Mouse (Mus musculus) kidney, postnatal 4 days (tissue): Measurements from ENCODE around the gene Afg3l1.
"Not testable (repeated sequence)": the region's sequence is repeated elsewhere in the genome, so short reads cannot be mapped to it uniquely, and the experiment has no call there.

ENCODE experiments used
- DNase-seq, 2 experiments: peaks; one replicate each; pipeline ENCODE4 v3.0.0; 2021; ENCODE audit warnings: mixed read lengths in 2 of 2

Gene Afg3l1

DNA sequence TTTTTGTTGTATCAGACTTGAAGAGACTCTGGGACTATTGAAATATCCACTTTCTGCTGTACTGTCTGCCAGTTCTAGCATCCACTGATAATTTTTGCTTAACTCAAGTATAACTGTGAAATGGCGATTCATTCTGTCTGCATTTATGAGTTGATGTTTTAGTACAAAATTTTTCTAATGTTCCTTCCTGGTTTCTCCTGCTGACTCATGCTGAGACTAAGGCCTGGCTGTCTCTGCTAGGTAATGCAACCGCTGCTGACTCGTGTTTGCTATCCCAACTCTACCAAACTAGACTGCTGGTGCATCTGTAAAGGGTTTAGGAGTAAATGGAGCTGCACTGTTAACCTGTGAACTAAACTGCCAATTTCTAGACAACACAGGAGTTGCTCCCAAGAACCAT, 10.2 kb upstream of the Afg3l1 start:
- no peak for DNase-seq

DNA sequence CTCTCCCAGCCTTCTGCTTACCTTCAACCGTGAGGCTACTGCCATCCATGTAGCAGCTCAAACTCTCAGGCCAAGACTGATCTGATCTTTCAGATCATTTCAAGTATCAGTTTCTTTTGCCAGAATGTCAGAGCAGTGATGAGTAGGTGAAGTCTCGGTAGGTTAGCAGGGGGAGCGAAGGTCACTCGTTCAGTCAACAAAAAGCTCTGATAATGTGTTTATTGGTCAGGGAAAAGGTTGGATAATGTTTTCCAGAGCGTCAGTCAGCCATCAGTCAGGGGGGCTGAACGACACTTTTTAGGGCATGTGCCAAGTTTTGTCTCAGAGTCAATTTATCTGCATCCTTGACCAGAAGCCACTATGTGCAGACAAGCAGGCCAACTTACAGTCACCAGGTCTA, 4.7 kb upstream of the Afg3l1 start:
- not testable (repeated sequence) for DNase-seq

DNA sequence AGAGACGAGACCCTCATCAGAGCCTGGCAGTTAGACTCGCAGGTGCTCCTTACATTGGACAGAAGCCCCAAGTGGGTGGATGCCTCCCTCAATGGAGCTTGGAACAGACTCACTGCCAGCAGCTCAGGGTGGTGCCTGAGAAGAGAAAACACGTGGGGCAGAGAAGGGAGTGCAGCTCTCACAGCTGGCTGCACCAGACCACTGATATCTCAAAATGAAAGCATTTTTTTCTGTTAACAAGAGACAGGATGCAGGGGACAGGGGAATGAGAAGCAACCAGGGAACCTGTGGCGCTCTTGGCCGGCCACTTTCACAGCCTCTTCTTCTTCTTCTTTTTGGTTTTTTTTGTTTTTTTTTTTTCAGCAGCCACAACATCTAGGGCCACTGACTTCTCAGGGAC, 3.2 kb upstream of the Afg3l1 start:
- DNase-seq, result not testable (repeated sequence)

DNA sequence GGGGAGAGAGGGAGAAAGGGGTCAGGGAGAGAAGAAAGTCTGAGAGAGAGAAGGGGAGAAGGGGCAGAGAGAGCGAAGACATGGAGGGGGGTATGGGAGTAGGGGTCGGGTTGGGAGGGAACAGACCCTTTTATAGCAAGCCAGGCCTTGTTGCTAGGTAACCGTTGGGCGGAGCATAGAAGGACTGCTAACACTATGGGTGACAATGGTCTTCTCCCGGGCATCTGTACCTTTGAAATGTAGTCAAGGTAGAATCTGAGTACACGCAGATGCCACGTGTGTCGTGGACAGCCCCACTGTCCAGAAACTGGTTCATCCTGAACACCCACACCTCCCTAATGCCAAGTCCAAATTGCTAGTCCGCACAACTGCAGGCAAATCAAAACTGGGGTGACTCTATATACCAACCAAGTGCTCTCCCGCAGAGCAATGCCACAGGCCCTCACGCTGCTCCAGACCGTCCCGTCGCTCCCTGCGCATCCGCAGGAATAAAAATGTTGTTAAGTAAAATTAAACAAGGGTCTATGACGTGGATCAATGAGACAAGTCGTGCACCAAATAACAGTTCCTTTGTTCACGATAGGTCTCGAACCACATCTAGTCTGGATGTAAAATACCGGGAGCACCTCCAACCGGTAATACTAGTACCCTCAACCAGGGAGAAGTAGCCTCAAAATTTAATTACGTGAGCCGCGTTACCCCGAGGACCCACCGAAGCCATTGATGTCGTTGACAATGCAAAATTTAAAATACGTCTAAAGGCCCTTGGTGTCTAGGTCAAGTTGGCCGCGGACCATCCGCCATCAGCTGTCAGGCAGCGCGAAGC, 579 bp upstream of the Afg3l1 start:
- peak; percentile 10 to 12 for DNase-seq

DNA sequence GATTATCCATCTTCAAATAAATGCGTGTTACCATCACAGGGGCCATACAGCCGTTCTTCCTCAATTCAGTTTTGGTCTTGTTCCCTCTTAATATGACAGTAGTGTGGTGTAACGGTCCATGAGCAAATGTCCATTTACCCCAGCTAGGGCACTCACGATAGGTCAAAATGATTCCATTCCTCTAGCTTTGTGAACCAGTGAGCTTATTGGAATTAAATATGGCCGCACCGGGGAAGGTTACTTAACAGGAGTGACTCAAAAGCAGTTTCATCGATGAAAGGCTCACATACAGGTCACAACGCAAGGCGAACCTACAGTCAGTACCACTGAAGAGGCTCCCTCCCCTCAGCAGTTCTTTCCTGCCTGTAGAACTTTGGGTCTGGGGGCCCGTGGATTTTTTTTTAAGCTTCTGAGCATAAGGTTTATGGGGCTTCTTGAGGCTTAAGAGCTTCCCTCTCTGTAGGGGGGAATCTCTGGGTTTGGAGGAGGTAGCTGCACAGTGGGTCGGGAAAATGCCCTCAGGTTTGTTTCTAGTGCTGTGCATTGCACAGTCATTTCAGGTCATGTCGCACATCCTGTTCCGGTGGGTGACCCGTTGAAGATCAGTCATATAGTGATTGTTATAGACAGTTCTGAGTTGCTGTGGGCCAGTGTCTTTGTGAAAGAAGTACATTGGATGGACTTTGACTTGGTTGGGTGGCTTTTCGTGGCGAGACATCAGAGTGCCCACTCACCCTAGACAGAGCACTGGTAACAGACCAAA, 934 bp downstream of the Afg3l1 start:
- peak in 1 of 2 experiments; percentile 18 for DNase-seq

DNA sequence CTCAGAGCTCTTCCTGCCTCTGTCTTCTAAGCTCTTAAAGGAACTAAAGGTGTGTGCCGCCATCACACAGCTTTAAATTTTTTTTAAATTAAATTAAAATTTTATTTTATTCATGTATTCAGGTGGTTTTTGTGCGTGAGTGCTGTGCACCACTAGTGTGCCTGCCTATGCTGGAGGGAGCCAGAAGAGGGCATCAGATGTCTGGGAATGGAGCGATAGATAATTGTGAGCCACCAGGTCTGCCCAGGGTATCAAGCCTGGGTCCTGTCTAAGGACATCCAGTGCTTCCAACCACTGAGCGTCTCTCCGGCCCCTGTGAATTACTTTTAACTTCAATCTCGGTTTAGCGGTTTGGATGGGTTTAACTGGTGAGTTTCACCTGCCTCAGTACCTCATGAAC, 4.9 kb downstream of the Afg3l1 start:
- DNase-seq, result peak in 1 of 2 experiments; percentile 32

DNA sequence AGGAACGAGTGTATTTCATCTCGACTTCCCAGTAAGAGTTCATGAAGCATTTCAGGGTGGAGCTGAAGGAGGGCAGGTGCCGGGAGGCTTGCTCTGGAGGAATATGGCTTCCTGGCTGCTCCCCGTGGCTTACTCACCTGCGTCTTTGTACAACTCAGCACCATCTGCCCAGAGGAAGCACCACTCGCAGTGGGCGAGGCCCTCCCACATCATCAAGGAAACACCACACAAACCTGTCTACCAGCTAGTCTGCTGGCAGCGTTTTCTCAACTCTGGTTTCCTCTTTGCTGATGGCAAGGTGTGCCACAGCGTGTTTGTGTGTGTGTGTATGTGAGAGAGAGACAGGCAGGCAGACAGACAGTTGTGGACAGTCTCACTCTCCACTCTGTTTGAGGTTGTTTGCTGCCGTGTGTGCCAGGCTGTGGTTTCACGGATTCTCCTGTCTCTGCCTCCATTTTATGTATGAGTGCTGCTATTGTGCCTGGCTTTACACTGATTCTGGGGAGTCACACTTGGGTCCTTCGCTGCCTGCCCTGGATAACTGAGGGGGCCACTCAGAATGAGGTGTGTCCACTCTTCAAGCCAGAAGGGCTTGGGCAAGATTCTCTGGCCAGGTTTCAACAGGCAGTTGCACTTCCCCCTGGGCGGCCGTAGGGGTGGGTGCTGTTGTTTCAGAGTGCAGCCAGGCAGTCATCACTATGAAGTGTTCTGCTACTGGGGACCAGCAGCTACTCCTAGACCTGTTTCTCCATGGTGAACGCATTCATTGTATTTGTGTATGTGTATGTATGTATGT, 13.8 kb downstream of the Afg3l1 start:
- DNase-seq, result no peak

DNA sequence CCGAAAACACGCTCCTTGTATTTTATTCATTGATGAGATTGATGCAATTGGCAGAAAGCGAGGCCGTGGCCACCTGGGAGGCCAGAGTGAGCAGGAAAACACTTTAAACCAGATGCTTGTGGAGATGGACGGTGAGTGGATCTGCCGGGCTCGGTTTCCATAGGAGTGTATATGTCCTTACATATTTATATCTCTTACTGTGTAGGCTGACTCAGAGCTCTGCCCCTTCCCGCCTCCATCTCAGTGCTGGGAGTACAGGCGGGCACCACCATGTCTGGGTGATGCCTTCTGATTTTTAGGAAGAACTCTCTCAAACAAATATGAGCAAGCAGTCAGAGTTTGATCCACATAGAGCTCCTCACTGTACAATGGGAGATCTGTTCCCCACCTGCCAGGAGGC, 15.2 kb downstream of the Afg3l1 start:
- DNase-seq, result no peak

DNA sequence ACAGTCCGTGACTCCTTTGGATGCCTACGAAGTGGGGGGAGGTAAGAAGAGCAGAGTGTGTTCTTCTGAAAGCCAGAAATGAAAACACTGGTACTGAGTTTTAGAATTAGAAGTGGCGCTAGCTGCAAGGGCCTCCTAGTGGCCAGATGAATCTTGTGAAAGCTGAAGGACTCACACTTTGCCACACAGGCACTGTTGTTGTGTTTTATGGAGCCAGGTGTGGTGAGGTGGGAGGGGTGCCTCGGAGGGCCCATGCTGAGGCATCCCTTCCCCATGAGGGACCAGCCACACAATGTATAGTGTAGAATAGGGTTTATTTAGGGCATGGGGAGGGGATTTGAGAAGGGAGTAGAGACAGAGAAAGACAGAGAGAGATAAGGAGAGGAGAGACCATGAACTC, 20.0 kb downstream of the Afg3l1 start:
- DNase-seq, result no peak

DNA sequence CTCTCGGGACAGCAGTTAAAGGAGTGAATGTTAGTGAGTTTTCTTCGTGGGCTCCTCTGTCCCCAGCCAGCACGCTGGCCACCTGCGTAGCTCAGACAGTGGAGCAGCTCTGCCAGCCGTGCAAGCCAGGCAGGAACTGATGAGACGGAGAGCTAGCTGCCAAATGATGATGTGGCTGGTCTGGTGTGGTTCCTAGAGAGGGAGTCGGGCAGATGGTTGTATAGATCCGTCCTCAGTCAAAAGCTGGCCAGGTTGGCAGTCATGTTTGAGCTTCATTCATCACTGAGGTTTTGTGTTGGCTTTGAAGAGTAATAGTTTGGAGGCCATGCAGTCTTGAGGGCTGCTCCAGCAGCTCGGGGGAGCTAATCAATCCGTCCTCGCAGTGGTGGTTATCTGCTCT, 21.3 kb downstream of the Afg3l1 start:
- DNase-seq, result no peak

DNA sequence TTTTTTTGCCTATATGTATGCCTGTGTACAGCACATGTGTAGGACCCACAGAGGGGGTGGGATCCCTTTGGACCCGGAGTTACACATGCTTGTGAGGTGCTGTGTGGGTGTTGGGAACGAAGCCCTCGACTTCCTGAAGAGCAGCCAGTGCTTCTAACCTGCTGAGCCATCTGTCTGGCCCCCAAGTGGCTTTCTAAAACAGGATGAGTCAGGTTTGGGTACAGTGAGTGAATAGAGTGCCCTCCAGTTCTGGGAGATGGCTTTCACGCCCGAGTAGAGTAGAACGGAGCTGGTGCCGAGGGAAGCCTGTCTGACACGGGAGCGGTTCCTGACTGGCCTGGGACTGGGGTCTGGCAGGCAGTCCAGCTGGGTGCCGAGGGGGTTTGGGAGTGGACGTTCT, 21.9 kb downstream of the Afg3l1 start:
- DNase-seq, result no peak

DNA sequence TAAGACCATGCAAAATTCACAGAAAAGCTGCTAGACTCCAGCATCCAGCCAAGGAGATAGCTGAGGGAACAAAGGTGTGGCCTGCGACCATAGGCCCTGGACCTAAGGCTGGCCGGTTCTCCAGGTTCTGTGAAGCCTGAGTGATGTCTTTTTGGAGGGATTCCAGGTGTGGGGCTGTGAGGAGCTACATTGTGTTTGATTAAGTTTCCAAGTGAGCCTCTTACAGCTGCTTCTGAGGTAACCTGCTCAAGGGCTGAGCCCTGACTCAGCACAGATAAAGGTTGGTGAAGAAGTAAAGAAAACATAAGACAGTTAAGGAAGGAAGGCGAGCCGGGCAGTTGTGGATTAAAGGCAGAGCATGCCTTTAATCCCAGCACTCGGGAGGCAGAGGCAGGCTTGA, 24.5 kb downstream of the Afg3l1 start:
- no peak for DNase-seq

DNA sequence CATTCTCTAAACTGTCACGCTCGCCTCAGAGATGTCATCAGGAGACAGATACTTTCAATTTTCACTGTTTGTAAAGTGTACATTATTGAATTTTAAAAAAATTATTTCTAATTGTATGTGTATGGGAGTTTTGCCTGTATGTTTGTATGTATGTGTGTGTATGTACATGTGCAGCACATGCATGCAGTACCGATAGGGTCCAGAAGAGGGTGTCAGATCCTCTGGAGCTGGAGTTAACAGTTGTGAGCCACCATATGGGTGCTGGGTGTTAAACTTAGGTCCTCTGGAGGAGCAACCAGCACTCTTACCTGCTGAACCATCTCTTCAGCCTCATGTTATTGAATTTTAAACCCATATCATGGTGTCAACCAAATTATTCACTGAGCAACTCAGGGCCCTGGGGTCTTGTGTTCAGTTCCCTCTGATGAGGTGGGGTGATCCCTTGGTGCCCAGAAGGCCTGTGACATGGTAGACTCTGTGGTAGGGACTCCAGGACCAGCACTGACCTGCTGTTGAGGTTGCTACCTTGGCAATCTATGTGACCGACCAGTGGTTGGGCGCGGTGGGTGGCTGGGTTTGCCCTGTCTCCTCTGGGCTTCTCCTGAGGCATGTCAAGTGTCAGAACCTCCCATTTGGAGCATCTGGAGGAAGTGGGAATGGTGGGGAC, 26.2 kb downstream of the Afg3l1 start:
- DNase-seq, result no peak

DNA sequence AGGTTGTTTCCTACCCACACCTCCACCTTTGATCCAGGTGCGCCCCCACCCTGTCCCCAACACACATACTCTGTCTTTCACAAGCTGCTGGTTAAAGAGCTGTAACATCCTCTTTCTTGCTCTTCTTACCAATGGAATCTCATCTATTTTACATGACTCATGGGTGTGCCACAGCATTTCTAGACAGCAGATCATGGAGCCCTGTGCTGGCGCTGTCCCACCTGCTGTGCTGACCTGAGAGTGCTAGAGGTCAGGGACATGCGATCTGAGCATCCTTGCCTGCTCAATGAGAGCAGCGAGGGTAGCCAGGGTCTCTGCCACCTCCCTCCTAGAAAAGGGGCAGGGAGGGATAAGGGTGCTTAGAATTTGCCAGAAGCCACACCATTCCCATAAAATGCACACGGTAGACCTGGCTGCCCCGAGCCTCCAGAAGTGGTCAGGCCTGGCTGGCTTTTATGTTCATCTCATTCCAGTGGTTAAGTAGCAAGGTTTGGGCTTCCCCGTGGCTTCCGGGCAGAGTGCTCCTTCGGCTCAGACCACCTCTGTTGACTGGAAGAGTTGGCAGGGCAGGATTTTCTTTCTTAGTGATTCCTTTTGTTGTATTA, 27.0 kb downstream of the Afg3l1 start:
- DNase-seq, result peak in 1 of 2 experiments; percentile 40

DNA sequence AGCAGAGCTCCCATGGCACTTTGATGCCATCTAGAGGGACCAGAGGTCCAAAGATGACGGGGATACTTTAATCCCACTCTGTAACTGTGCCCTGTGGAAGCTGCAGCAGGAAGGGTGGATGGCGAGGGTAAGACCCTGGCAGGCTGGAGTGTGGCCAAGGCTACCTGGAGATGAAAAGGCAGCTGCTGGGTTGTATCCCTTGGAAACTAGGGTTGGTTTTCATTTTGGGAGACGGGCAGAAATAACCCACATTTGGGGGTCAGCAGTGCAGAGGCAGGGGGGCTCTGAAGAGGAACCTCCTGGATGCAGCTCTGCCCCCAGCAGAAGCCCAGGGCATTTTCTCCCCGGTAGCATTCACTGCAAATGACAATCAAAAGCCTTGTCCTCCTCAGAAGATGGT, 27.6 kb downstream of the Afg3l1 start:
- DNase-seq, result no peak

DNA sequence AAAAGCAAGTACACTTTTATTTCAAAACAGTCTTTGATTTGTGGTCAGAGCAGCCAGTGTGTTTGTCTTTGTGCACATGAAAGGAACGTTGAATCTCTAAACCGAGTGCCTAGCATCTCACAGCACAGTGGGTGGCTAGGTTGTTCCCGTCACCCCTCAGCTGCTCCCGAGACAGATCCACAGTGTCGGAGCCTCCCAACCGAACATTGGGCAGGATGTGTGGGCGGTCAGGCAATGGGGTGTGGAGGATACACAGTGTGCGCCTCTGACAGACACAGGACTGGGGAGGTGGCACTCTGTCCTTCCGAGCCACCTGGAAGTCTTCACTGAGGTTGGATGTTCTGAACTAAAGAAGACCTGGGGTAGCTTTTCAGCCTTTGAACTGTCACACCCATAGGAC, 28.0 kb downstream of the Afg3l1 start:
- no peak for DNase-seq

DNA sequence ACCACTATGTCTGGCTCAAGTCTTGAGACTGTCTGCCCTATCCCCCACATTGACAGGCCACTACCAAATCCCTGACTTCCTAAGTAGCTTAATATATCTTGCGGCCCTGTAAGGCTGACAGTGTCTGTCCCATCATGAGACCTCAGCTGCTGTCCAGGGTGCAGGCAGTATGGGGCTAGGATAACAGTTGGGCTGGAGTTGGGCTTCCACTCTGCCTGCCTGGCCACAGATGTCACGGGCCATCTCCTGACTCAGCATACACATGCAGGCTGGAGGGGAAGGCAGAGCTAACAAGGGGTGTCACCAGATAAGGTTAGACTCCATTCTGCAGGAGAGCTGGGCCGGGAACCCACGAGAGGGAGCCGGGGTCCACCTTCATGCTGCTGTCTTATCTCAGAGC, 29.4 kb downstream of the Afg3l1 start:
- no peak for DNase-seq

DNA sequence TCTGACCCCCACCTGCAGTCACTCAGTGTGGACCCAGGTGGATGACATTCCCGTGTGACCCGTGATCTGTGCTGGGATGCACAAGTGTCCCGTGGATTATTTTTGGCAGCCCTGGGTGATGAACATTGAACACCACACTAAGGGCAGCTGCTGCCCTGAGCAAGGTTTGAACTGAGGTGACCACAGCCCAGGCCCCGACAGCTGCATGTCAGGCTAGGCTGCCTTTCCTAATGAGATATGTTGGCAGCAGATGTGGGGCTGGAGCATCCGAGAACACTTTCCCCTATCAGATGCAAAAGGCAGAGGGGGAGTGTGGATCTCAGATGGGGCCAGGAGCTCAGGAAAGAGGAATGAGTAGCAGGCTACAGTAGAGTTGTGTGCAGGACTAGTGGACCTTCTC, 33.1 kb downstream of the Afg3l1 start:
- DNase-seq, result no peak

DNA sequence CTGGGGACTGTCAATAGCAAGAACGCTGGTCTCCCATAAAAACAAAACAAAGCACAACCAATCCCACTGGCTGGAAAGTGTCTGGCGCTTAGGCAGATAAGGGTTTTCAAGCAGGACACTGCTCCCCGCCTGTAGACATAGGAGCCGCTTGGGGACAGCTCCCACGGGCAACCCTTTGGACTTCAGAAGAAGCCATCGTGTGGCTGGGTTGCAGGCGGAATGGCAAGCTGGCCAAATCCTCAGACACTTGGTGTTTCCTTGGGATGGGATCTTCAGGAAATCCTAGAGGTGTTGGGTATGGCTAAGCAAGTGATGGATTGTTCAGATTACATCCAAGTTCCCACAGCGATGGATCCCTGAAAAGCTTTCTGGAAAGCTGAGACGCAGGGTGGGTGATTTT, 36.4 kb downstream of the Afg3l1 start:
- no peak for DNase-seq

DNA sequence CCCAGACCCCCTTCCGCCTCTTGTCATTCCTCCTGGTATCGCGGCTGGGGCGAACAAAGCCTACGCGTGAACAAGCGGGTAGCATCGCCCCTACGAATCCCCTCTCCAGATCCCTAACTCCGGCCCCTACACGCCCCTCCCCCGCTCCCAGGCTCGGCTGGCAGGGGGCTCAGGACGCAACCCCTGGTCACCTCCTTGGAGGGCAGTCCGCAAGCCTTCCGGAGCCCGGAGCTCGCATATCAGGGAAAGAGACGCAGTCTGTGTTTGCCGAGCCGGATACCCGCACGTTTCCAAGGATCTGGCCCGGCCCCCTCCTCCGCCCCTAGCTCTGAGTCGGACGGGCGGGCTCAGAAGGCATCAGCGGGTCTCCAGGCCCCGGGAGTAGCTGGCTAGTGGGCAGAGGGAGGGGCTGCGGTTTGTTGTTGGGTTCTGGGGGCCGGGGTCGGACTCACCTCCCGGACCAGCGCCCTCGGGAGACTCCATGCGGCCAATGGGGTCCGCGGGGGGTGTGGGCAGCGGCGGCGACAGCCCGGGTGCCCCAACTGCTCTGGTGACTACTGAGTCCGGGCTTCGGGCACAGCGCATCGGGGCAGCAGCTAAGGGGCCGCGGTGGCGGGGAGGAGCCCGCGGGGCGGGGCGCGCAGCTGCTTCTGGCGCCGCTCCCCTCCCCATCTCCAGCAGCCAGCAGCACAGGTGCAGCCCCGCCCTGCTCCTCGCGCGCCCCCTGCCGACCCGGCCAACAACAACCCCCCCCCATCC, 37.3 kb downstream of the Afg3l1 start, which contains the start of gene Dbndd1:
Dbndd1 (minus strand) TSS at position 683 of the 759 bp plus-strand sequence.
- DNase-seq, result peak; percentile 69 to 75

DNA sequence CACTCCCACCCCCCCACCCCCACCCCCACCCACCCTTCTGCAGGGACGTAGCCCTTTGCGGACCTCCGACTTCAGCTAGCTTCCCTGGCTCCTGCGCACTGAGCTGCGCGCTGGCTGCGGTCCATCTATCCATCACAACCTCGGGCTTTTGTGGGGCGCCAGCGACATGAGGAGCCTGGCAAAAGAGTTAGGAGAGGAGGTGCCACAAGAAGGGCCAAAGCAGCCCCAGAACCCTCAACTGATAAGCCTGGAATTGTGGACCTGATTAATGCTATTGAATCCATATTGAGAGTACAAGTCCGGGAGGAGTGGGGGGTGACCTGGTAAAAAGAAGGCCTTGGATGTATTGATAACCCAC, 37.8 kb downstream of the Afg3l1 start:
- no peak for DNase-seq

DNA sequence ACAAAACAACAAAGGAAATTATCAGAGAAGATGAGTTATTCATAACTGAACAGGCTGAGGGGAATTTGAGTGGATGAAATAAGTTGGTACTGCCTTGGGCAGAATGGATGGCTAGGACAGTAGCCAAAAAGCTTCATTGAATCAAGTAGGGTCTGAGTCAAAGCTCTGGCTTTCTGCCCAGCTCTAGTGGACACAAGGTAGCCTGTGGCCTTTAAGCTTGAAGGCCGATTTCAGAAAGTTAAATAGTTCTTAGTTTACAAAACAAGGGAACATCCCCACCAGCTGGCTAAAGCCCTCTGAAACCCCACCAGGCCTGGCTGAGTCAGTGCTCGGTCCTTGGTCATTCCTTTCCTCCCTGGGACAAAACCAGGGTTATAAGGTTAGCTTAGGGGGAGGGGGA, 38.9 kb downstream of the Afg3l1 start:
- DNase-seq, result no peak
